Mouse (Mus musculus) thymus, postnatal 25 days (tissue): ENCODE results near the gene Gm8369.
"Not testable (repeated sequence)": the region's sequence is repeated elsewhere in the genome, so short reads cannot be mapped to it uniquely, and the experiment has no call there.

Source experiments
- DNase-seq: peaks from one replicate; pipeline ENCODE4 v3.0.0; 2022

Gene Gm8369

DNA sequence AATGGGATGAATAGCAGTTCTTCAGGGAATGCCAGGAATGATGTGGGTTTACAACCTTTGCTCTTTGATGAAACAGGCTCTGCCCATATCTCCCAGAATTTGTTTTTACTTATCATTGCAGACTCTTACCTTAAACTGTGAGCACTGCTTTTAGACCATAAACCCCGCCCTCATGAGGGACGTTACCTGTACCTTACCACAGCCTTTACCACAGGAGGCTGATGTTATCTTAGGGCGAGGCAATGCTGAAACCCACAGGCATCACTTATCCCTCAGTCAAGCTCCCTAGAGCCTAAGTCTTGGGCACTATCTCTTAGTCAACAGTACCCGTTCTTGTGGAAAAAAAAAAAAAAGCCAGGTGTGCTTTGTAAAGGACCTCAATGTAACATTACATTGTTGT is 31.1 kb downstream of the Gm8369 start:
- DNase-seq: peak; percentile 68

DNA sequence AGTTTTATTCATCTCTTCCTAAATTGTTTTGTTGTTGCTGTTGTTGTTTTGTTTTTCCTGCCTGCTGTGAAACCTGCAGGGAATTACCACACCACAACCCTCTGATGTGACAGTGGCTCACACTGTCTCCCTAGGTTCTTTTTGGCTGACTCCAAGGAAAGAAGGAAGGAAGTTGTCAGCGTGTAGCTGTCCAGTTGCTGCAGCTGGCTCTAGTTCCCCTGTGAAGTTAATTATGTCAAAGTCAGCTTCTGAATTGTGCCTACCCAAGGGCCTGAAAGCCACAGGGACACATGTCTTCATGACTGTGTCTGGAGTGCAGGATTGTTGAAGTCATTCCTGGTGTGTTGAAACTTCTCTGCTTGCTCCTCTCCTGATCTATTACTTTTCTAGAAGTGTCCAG is 31.6 kb downstream of the Gm8369 start:
- DNase-seq: peak; percentile 30

DNA sequence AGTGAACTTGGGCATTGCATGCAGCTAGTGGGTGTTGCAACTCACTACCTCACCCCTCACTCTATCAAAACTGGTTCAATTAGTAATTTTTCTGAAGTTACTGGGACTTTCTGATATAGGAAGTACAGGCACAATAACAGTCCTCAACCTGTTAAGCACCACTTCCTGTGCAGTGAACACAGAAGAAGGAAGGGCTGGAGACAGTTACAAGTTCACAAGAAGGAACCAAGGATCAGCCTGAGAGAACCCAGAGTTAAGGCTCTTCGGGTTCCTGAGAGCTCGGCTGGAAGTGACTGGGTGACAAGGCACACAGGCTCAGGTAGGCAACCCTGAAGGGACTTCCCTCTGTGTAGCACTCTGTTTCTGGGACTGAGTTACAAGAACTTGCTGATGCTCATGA is 32.6 kb downstream of the Gm8369 start:
- peak; percentile 43 for DNase-seq

DNA sequence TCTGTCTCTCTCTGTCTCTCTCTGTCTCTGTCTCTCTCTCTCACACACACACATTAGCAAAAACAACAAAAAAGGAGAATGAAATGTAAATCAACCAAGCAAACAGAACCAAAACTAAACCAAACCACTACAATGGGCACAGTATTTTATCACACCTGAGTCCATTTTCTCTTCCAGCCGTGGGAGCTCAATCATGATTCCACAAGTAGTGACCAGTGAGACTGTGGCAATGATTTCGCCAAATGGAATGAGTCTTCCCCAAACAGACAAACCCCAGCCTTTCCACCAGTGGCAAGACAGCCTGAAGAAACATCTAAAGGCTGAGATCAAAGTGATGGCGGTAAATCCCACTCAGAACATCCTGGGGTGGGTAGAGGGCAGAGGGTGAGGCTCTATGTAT is 34.4 kb downstream of the Gm8369 start:
- DNase-seq: no peak

DNA sequence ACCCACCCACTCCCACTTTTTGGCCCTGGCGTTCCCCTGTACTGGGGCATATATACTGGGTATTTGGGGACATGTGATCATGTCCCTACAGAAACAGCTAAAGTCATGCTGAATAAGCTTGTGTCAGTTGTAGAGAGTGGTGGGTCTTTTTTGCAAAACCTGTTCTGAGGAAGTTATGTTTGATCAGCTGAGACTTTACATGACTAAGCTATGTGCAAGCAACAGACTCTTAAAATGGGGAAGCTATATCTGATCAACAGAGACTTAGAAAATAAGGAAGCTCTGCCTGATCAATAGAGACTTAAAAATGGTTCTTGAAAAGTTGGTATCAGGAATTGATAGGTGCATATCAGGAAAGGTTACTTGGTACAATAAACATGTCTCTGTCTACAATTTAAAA is 47.7 kb downstream of the Gm8369 start:
- no peak for DNase-seq

DNA sequence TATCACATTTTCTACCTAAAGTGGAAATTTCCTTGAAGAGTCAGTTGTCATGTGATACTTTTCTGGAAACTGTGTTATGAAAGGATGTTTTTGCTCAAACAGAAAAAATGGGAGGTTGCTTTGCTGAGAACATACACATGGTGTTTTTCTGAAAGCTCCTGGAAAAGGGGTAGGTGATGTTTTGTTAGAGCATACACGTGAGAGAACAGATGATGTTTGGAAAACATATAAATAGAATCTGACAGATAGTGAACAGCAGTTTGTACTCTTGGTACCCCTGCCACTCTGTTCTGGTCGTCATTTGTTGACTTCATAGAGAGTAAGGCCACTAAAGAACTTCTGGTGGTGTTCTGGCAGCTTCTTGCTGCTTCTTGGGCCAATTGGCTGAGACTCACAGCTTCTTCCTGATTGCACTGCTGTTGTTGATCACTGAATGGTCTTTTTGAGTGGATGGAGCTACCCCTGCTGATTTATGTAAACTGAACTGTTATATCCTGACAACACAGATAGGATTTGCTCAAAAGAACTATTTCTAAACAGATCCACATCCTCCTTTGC is 48.2 kb downstream of the Gm8369 start:
- DNase-seq: no peak

DNA sequence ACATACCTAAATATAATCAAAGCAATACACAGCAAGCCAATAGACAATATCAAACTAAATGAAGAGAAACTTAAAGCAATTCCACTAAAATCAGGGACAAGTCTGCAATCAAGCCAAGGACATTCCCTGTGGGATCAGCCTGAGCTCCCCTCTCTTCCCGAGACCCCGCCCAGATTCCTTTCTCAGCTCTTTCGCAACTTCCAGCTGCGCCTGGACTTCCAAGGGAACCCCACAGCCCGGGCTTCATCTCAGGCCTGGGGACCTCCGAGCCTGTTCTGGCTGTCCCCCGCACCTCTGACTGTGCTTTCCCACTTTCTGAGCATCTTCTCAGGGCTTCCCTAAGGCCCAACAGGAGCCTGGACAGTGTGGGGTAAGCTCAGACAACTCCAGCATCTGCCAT is 50.9 kb downstream of the Gm8369 start, which contains the start of gene Ms4a4d:
Ms4a4d (plus strand) TSS at position 209 of the 400 bp plus-strand sequence.
- DNase-seq: no peak

DNA sequence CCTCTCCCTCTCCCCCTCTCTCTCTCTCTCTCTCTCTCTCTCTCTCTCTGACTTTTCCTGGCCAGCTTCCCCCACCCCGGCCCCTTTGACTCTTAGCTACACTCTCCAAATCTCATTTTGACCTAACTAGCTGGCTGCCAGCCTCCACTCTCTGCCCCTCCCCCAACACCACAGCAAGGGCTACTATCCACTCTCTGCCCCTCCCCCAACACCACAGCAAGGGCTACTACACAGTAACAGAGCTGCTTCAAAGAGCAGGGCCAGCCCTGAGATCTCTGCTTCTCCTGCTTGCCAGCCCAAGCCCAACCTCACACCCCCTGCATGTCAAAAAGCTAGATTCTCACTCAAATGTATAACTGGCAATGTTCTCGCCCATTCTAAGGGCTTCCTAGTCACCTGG is 51.6 kb downstream of the Gm8369 start:
- no peak for DNase-seq

DNA sequence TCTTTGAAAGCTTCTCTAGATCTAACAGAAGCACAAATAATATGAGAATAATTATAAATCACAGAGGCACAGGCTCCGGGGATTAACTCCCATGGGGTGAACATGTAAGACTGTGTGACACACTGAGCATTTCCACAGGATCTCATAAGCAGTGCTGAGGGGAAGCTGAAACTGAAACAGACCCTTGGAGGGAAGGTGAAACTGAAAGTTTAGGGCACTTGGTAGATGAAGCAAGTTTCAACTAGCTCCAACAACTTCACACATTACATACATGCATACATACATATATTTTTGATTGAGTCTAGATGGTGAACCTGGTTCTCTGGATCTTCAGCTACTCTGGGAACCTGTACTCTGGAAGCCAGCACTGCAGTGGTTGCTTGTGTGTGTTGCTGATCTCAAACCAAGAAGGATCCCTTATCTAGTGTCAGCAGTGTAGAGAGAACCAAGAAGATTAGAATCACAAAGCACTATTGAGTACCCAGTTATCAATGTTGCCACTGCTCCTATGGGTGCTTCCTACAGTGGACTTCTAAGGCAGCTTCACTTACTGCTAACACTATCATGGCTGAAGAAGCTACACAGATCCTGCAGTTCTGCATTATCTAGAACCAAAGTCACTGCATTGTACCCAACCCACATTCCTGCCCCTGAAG is 54.6 kb downstream of the Gm8369 start:
- peak; percentile 60 for DNase-seq

DNA sequence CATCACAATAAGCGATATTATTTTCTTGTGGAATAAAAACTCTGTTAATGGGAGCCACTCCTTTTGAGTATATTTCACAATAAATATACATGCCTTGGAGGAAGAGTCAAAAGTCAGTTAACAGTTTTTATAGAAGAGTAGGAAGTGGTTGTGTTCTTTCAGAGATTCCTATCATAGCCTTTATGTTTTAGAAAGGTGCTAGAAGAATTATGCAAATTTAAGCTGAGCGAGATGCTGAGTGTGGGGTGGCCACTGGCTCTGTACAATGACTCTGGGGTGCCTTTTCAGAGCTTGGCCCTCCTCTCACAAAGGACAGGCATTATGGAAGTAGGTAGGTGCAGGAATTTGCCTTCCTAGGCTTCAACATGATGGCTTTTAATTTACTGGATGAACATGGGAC is 58.6 kb downstream of the Gm8369 start:
- not testable (repeated sequence) for DNase-seq

DNA sequence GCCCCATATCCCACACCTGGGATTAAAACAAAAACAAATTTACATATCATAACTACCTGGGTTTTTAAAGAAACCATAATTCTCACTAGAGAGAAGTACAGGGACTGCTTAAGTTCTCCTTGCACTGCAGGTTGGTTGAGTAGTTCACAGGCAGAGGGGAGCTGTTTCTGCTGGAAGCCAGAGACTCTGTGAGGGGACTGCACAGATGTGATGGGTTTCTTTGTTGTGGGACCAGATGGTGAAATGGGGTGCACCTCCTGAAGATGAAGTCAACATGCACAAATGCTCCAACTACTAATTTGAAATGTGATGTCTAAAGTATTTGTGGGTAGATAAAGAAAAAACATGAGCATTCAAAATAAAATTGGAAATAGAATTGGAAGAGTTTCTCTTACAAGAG is 62.2 kb downstream of the Gm8369 start:
- DNase-seq: peak; percentile 68

DNA sequence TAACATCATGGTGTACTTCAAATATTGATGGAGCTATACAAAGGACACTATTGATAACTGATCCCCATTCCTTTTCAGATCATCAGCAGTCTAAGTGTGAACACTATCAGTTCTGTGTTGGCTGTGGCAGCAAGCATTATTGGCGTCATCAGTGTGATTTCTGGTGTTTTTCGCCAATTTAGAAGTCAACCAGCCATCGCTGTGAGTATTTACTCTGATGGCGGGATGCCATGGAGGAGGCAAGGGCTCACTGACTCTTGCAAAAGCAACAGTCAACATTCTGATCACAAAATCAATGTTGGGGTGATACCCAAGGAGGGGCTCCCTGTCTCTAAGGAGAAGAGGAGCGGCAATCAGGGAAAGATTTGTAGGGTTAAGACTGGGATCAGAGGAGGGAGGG is 69.0 kb downstream of the Gm8369 start:
- DNase-seq: no peak

DNA sequence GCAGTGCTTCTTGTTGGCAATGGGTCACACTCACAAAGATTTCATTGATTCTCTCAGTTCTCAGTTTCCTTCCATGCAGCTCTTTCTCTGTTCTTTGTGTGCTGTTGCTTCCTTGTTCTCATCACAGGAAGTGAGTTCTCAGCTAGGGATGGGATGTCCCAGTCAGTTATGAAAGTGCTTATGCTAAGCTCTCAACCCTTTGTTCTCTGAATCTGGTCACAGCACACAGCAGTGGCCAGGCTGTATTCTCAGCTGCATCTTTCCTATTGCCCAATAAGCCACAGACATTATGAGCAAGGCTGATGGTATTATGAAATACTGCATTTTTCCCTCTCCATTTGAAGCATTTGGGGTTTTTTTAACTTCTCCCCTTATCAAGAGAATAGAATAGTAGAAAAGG is 73.8 kb downstream of the Gm8369 start:
- DNase-seq: not testable (repeated sequence)
